Mouse (Mus musculus) right cerebral cortex, postnatal 14 days (tissue): ENCODE measurements at regions not wholly inside any gene's neighbourhood (a gene's known extent, or its start where the extent isn't known, plus 50 kb on each side); places are given as distances from the start of the nearest gene placed in this dataset.

Experiments
- DNase-seq: peaks from one replicate; pipeline ENCODE4 v3.0.0; 2022

DNA sequence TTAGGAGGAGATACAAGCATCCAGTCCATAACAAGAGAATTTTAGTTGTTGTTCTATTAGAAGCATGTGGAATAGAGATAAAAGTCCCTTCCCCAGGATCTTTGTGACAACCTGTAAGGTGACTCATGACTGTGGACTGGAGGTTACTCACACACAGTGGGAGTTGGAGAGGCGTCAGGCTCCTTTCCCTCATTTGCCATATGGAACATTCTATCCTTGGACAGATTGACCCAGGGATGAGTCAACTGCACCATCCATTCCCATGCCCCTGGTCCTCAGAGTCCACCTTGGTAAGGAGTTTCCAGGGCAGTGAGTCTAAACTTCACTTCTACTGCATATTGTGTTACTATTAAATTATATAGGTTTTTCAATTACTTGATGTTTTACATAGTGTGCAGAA is 444.9 kb upstream of the Mon1b start:
- DNase-seq = no peak

DNA sequence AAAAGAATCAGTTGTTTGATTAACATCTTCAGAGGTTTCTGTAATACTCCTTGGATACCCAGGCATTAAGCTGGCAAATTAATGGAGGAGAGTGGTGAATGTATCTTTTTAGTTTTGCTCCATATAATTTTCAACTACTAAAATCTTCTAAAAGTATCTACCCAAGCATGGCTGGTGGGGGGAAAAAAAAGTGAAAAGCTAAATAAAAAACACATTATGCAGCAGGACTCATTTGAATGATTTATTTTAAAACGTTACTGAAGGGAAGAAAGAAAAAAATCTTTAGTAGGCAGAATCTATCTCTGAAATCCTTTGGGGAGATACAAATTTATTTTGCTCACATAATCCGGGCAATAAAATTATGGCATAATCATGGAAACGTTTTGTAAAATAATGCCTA is 443.9 kb upstream of the Mon1b start:
- no peak for DNase-seq
